Mouse (Mus musculus) kidney, adult 18-20 months (tissue): Measurements from ENCODE around the gene Cfap221.

Experiments
- DNase-seq: peaks from one replicate; pipeline ENCODE4 v3.0.0; 2021

Gene Cfap221

DNA sequence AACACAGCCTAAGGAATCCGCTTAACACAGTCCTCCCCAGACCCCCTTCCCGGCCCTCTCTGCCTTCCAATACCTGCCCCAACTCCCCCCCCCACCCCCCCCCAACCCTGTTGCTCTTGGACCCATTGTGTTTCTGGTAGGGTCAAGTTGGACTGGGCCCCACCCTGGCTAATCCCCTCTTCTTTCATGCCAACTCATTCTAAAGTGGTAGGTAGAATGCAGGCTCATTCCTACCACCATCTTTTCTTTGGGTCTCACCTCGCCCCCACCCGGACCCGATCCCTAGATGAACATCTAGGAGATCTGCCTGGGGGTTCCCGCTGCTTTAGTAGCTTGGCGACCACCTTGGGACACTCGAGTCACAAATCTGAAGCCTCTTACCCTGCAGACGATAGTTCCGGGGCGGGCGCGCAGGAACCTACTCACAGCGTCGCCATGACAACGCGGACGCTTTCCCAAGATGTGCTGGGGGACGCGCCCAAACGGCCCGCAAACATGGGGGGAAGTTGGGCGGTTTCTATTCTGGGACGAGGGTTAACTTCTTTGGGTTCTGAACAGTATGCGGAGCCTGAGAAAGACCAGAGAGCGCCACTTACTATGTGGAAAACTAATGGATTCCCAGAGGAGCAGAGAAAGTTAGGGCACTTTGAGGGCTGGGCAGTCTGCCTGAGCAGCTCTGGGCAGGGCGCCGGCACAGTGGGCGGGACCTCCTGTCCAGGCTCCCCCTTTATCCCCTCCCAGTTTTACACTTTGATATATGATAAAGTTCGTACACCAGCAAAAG, at the start of gene Cfap221:
Gene Cfap221 (minus strand): TSS at position 437 of the 784 bp plus-strand sequence.
- DNase-seq: peak; percentile 73

DNA sequence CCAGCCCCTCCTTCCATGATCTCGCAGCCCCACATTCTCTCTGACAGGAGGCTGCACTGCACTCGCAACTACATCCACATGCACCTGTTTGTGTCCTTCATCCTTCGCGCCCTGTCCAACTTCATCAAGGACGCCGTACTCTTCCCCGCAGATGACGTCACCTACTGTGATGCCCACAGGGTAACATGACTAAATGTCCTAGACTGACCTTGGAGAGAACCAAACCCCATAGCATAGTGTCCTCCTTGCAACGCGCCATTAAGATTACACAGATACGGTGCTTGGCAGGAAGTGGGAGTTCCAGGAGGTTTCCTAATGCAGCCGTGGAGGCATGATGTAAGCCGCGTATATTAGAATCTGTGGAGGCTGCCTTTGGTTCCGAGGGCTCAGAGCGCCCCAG, 47.5 kb upstream of the Cfap221 start:
- DNase-seq: no peak

- no peak for DNase-seq
Observed at GRCm38 (mm10) chr1:120042421-120042820, 45.4 kb upstream of the Cfap221 start.

GRCm38 (mm10) chr1:120038594-120038993, 41.6 kb upstream of the Cfap221 start:
- no peak for DNase-seq

DNA sequence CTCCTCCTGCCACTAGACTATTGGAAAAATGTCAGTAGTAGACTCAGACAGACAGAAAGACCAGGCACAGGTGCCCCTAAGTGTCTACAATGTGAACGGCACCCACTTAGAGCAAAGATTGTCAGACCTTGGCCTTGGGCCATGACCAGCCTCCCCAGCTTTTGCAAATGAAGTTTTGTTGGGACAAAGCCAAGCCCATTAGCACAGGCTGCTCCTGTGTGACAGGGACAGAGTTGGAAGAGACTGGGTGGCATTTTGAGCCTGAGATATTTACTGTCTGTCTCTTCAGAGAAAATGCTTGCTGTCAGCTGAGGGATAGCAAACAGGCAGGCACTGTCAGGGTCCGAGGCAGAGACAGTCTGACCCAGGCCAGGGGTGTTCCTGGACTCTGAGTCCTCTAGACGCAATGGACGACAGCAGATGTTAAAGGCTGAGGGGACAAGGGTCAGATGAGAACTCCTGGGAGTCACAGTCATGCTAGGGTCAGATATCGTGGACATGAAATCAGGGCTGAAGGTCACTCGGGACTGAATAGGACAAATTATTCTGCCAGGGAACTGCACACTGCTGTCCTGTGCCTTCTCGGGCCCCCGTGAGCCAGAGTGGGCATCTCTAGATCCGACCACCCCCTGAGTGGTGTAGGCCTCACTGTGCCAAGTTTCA, 40.1 kb upstream of the Cfap221 start:
- DNase-seq: peak; percentile 68

DNA sequence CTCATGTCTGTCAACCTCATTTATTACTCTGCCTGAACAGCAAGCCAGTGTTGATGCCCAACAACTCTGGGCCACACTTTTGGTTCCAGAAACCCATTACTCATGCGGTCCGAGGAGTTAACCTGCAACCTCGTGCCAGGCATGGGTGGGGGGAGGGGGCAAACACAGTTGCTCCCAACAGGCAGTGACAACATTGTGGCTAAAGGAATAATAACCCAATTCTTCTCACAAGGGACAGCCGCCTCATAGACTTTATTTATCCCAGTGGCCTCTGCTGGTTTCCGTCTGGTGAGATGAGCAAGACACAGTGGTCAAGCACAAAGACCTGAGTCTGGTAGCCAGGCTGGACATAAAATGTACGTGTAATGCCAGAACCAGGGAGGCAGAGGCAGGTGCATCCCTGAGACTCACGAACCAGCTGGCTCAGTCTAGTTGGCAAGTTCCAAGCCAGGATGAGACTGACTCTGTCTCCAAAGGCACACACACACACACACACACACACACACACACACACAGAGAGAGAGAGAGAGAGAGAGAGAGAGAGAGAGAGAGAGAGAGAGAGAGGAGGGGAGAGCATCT, 38.5 kb upstream of the Cfap221 start:
- no peak for DNase-seq

- no peak for DNase-seq
Observed at GRCm38 (mm10) chr1:120034793-120035192, 37.8 kb upstream of the Cfap221 start.

- no peak for DNase-seq
Observed at GRCm38 (mm10) chr1:120033469-120033854, 36.4 kb upstream of the Cfap221 start.

GRCm38 (mm10) chr1:120032804-120033468, 35.9 kb upstream of the Cfap221 start:
- DNase-seq: peak; percentile 90

DNA sequence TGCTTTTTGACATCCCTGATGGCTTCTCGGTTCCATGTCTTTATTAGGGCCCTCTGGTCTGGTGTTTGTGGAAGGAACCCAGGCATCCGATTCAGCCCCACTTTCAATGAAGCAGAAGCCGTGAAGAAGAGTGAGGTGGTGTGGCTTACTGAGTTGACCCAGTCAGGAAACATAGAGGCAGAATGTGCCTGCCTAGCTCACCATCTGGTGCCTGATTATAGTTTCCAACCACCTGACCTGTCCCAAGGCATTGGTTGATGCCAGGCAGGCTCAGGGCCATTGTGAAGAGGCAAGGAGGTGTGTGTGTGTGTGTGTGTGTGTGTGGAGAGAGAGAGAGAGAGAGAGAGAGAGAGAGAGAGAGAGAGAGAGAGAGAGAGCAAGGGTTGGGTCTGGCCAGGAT, 33.4 kb upstream of the Cfap221 start:
- DNase-seq: no peak

DNA sequence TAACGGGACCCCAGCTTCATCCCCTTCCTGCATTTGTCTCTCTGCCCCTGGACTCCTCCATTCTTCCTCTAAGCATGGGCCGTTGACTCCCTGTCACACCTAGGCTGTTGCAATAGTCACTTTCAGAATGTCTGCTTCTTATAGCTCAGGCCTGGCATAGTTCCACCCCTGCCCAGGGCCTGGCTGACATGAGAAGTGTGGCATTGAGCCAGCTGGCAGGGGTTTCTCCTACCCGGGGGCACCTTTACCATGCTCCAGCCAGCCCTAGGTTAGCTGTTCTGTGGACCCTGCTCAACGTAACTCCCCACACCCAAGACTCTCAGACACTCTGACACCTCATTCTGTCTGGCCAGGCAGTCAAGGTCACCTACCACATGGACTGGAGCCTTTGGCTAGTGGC, 30.7 kb upstream of the Cfap221 start:
- DNase-seq: peak; percentile 70

GRCm38 (mm10) chr1:120025050-120025439, 28.0 kb upstream of the Cfap221 start:
- no peak for DNase-seq

- DNase-seq: peak; percentile 75
Observed at GRCm38 (mm10) chr1:120024331-120025049, 27.5 kb upstream of the Cfap221 start.

DNA sequence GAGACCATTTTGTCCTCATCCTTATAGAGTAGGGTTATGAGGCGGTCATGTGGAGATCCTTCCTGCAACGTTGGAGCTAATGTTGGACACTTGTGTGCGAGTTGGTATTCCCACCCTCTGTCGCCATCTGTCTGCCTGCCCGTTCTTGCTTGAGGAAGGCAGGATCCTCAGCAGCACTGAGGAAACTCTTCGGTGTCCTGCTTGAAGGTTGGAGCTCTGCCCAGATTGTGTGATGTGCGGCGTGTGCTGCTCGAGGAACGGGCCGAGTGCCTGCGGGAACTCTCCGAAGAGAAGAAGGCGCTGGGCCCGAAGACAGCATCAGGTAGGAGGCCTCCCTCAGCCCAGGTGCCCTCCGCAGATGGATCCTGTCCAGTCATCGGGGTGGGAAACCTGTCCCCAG, 24.9 kb upstream of the Cfap221 start:
- no peak for DNase-seq

GRCm38 (mm10) chr1:120020322-120020897, 23.4 kb upstream of the Cfap221 start:
- DNase-seq: no peak

DNA sequence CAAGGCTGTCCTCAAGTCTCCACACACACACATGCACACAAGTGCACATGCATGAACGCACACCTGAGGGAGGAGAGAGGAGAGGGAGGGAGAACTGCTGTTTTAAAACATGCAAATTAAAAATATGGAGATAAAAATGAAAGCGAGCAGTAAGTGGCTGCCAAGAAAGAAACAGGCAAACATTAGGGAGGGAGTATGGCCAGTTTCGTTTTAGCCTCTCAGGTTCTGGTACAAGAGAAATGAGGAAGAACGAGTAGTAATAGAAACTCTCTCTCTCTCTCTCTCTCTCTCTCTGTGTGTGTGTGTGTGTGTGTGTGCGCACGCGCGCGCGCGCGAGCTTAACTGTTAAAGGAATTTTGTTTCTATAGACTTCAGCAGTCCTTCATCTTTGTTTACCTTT, 22.4 kb upstream of the Cfap221 start:
- DNase-seq: no peak

DNA sequence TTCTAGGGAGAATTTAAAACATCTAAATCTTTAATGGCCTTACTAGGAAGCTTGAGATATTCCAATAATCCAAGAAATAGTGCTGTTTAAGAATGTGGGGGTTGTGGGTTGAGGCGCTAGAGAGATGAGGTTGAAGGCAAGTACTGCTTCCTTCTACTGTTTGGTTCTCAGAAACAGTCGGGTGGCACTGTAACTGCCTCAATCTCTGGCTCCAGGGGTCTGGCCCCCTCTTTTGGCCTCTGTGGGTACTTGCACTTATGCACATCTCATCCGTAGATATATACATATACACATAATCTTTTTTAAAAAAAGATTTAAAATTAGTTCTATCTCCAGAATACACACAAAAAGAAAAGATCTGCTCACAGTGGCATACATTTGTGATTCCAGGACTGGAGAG, 21.9 kb upstream of the Cfap221 start:
- DNase-seq: no peak

DNA sequence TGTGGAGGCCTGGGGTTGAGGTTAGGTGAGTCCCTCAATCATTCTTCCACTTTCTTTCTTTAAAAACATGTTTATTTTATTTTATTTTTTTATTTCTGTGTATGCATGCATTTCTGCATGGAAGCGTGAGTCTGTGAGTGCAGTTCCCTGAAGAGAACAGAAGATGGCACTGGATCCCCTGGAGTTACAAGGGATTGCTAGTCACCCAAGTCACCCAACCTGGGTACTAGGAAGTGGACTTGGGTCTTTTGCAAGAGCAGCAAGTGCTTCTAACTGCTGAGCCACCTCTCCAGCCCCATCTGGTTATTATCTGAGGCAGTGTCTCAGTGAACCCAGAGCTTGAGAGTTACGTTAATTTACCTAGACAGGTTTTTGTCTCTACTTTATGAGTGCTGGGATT, 19.2 kb upstream of the Cfap221 start:
- peak; percentile 38 for DNase-seq

GRCm38 (mm10) chr1:120013111-120013510, 16.1 kb upstream of the Cfap221 start:
- DNase-seq: peak; percentile 76

DNA sequence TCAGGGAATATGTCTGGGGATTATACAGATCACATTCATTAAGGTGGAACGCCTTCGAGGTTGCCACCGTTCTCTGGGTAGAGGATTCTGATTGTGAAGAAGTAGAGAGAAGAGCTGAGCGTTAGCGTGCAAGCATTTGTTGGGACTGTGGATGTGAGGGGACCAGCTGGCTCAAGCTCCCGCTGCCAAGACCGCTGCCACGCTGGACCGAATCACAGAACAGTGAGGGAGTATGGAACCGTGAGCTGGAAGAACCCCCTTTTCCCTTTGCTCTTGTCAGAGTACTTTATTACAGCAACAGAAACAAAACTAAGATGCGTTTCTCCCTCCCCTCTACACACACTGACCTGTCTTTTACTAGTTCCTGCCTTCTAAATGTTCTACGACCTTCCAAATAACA, 15.6 kb upstream of the Cfap221 start:
- no peak for DNase-seq

DNA sequence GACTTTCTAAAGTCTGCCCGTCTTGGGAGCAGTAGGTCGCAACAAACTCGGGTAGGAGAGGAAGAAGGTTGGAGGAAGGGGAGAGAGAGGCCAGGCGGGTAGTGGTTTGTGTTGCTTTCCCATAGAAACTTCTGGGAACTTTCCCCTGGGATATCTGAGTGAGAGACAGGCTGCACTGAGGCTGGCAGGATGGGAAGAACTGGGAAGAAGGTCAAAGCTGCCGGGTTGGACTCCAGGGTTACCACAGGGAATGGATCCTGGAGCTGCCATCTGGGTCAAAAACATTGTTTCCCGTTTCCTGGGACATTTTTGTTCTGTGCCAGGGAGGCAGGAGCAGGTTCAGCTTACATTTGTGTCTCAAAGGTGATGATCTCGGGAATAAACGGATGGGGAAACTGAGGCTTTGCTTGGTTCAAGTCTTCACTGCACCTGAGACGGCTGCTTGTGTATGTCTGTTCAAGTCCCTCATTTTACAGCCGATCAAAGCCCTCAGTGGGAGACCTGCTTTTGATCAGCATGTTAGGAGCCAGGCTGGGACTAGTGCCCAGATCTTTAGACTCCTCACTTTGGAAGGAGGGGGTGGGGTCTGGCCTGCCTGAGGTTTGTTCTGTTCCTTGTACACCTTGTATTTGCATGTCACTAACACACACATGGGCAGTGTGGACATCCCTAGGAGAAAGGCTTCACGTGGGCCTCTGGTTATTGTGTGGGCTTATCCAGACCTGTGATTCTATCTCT, 11.0 kb upstream of the Cfap221 start:
- DNase-seq: no peak
